Mouse (Mus musculus) adrenal gland, postnatal 36 days (tissue): ENCODE measurements at regions not wholly inside any gene's neighbourhood (a gene's known extent, or its start where the extent isn't known, plus 50 kb on each side); places are given as distances from the start of the nearest gene placed in this dataset.
A peak's percentile ranks its signal among the peaks of the same experiment; 100 is the strongest.
"Not testable (repeated sequence)": the region's sequence is repeated elsewhere in the genome, so short reads cannot be mapped to it uniquely, and the experiment has no call there.

ENCODE experiments used
- DNase-seq, 2 experiments: peaks; one replicate each; pipeline ENCODE4 v3.0.0; 2021; ENCODE audit warnings: mixed read lengths in 1 of 2

DNA sequence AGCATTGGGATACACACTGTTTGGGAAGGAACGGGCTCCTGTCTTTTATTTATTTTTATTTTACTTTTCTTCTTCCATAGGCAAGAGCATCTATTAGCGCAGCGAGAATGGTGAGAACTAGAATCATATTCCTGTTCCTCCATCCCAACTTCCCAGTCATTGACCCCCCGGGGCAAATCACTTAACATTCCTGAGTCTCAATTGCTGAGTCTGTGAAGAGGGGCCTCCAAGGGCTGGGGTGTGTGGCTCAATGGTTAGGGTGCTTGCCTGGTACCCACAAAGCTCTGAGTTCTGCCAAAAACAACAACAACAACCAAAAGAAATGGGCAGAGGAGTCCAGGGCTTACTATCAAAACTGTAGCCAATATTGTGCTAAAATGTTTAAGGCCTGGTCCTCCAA, 98.5 kb upstream of the Med13l start:
- no peak for DNase-seq

GRCm38 (mm10) chr5:118464931-118465801, 95.3 kb upstream of the Med13l start:
- DNase-seq: peak in 1 of 2 experiments; percentile 43

GRCm38 (mm10) chr5:118465991-118466750, 94.3 kb upstream of the Med13l start:
- peak; percentile 53 to 65 for DNase-seq

GRCm38 (mm10) chr5:118468739-118469138, 91.7 kb upstream of the Med13l start:
- no peak for DNase-seq

DNA sequence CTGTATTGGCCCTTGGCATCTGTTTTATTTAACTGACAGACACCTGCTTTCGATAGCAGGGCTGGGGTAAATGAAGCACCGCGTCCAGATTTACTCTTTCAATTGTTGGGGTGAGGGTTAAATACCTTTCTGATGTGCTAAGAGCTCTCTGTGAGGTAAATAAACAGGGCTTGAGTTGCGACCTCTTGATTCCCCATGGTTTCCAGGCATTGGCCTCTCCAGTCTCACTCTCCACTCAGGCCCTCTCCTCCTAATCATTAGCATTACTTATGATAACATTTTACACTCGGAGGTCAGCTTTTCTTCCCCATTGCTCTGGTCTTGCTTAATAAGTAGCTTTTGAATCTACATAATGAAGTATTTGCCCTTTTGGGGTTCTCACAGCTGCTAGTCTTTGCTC, 88.9 kb upstream of the Med13l start:
- no peak for DNase-seq

DNA sequence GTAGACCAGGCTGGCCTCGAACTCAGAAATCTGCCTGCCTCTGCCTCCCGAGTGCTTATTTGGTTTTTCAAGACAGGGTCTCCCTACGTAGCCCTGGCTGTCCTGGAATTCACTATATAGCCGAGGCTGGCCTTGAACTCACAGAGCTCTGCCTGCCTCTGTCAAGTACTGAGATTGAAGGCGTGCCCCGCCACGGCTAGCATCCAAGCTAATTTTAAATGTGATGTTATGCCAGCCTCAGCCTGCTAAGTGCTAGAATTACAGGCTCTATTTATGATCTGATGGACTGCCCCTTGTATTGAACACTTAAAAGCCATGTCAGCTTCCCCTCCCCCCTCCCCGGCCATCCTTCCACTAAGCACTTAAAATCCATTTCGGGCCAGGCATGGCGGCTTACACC, 88.2 kb upstream of the Med13l start:
- no peak for DNase-seq

GRCm38 (mm10) chr5:118473128-118473730, 87.2 kb upstream of the Med13l start:
- DNase-seq: no peak

DNA sequence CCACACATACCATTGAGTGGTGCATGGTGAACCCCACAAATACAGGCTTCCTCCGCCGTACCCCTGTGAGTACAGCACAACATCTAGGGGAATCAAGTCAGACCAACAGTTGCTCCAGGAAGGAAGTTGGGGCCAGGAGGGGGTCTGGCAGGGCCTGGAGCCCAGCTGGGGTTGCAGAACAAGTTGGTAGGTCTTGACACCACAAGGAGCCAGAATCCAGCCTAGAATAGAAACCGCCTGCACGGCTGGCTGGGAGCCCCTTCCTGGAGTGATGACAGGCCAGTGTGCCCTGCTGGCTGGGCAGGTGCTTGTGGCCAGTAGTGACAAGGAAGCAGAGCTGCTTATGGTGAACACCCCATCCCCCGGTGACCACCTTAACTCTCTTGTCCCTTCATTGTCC, 83.9 kb upstream of the Med13l start:
- DNase-seq: no peak

GRCm38 (mm10) chr5:118477131-118478119, 83.1 kb upstream of the Med13l start:
- no peak for DNase-seq

DNA sequence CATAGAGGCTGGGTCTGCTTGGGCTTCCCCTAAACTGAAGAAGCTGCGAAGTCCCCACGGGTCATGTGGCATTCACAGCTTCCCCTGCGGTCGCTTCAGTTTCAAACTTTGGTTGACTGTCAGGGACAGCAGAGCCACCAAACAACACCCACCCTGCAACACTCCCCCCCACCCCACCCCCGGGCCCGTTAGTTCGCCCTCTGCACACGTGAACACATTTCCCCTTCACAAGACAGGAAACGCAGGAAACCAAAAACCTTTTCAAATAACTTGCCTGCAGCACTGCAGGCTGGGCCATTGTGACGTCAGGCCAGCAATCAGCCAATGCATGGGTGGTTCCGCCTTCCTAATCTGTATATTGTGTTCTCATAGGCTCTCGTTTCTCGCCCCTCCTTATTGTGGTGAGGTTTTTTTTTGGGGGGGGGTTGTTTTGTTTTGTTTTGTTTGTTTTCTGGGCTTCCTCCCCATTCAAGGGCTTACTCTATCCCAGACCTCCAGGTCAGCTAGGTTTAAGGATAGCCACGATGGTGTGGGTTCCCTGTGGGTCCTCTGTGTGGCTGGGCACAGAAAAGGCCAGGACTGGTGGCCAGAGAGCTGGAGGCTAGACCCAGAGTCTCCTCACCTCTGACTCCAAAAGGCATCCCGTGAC, 82.2 kb upstream of the Med13l start:
- DNase-seq: peak; percentile 69 to 71

DNA sequence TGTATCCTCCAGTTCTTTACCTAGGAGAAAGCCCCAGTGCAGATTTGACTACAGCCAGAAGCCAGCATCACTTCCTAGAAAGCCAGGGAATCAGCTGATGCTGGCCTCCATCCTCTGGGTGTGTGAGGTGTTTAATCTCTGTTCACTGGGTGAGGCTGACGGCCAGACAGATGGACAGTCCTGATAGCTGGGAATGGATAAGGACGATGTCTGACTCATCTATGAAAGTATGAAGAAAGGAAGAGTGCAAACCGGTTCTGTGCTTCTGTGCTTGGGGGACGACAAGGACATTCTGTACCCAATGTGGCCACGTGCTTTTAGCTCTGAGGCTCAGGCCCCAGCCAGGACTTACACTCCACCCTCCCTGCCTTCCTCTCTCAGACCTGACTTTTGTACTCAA, 80.5 kb upstream of the Med13l start:
- peak in 1 of 2 experiments; percentile 36 for DNase-seq

DNA sequence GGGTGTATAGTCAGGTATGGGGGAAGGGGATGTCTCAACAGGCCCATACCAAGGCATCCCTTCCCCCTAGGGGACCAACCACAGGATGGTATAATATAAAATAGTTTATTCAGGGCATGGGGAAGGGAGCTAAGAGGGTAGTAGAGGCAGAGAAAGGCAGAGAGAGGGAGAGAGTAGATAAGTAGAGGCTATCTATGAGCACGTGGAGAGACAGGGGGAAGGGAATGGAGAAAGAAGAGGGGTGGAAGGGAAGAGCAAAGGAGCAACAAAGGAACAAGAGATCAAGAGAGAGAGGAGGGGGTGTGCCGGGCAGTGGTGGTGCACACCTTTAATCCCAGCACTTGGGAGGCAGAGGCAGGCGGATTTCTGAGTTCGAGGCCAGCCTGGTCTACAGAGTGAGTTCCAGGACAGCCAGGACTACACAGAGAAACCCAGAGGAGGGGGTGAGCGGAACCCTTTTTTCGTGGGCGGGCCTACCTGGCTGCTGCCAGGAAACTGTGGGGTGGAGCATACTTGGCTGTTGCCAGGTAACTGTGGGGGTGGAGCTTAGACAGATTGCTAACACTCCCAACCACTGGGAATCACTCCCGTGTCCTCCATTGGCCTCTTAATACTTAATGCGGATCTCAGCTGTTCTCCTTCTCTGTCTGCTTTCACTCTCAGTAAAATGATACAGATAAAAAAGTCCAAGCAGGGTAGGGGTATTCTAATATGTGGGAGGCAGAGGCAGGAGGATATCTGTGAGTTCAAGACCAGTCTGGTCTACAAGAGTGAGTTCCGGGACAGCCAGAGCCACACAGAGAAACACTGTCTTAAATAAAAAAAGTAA, 79.3 kb upstream of the Med13l start:
- DNase-seq: no peak

GRCm38 (mm10) chr5:118481794-118482049, 78.8 kb upstream of the Med13l start:
- DNase-seq: no peak

DNA sequence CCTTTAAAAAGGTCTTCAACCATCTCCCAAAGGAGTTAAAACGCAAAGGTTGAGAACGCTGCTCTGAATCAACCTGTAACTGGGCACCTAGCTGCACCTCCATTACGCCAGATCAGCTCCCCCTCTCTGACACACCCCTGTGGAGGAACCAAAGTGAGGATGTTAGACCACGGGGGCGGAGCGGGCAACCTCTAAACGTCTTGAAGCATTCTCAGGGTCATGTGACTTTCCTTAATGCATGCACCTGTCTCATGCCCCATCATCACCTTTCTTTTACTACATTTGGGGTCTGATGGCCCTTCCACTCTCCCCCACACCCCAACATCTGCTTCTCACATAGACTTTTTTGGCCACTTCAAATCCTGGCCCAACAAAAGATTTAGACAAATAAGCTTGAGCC, 77.9 kb upstream of the Med13l start:
- DNase-seq: no peak

DNA sequence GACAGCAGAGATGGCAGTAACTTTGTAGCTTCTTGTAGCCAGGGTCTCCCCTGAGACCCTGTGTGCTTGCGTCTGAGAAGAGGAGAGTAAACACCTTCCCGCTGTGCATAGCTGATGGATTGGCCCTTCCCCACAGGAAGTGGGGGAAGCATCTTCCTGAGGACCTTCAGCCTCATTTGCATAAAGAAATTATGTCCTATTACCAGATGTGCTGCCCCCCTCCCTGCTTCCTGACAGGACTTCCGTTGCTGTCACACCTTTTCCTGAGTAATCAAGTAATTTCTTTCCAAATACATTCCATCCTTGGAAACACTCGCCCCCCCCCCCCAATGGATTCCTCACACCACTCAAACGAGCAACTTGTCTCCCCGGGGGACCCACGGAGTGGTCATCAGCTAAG, 77.5 kb upstream of the Med13l start:
- DNase-seq: peak in 1 of 2 experiments; percentile 19

DNA sequence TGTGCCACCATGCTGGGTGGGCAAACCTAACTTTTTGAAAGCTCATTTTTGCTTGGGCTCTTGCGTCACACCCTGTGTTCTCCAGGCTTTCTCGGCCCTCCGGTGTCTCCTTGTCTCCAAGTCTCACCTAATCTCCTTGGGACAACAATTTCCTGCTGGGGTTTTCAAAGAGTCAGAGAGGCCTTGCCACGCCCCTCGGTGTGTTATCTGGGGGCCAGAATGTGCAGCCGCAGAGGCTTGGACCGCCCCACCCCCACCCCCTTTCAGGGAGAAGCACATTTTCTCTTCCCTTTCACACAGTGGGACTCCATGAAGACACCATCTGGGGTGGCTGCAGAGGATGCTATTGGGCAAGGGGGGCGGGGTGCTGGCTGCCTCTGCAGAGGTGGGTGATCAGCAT, 76.9 kb upstream of the Med13l start:
- no peak for DNase-seq

DNA sequence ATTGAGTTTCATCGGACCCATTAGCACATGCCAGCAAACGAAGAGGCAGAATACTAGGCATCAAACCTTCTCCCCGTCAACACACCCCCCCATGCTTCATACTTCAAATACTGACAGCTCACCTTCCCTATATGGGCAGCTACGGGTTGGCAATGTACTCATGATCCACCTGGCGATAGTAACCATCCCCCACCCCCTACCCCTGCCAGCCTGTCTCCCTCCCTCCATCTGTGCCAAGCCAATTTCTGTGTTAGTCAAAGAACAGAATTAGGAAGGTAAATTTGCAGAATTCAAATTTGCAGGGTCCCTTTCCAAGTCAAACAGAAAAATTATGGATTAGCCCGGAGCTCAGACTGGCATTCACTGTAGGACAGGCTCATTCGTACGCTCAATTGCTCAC, 75.3 kb upstream of the Med13l start:
- DNase-seq: no peak

DNA sequence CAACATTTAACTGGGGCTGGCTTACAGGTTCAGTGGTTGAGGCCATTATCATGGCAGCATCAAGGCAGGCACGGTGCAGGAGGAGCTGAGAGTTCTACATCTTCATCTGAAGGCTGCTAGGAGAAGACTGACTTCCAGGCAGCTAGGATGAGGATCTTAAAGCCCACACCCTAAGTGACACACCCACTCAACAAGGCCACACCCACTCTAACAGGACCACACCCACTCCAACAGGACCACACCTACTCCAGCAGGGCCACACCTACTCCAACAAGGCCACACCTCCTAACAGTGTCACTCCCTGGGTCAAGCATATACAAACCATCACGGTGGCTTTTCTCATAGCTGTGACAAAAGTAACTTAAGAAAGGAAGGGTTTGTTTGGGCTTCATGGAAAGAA, 68.0 kb upstream of the Med13l start:
- DNase-seq: not testable (repeated sequence)

GRCm38 (mm10) chr5:118494649-118495477, 65.6 kb upstream of the Med13l start:
- no peak for DNase-seq

DNA sequence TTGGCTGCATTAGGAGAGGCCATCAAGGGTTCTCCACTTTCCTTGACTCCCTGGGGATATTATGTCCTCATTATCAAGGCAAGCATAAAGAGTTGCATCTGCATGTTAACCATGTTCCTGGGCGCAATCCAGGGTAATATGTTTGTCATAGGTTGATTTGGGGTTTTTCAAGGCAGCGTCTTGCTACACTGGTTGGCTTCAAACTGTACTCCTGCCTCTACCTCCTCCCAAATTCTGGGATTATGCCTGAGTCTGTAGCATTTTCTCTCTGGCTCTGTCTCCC, 65.1 kb upstream of the Med13l start:
- no peak for DNase-seq
